Mouse (Mus musculus) midbrain, embryonic 10.5 days (tissue): Measurements from ENCODE around the gene Tmem106a. TPM values are rescaled to one million over a fixed set of nuclear protein-coding genes. Genes with fewer than 3 reads are reported as not detected.
"Not testable (repeated sequence)": the region's sequence is repeated elsewhere in the genome, so short reads cannot be mapped to it uniquely, and the experiment has no call there.

ENCODE experiments used
- DNase-seq: peaks from one replicate; pipeline ENCODE4 v3.0.0-alpha.2; 2017; ENCODE audit warnings: low spot score
- H3K27ac ChIP-seq: fragments of 300-500 bp; sonication (generic); replicated peaks from 2 replicates; pipeline ENCODE4 v1.5.1; 2016; ENCODE audit warnings: mild to moderate bottlenecking
- H3K27me3 ChIP-seq: fragments of 300-500 bp; sonication (generic); 2 replicates; pipeline ENCODE4 v1.6.1; 2016; ENCODE audit warnings: low read depth, mild to moderate bottlenecking; ENCODE audit not compliant: poor library complexity, severe bottlenecking
- H3K36me3 ChIP-seq: fragments of 300-500 bp; sonication (generic); 2 replicates; pipeline ENCODE4 v1.6.1; 2016; ENCODE audit warnings: mild to moderate bottlenecking, moderate library complexity
- H3K4me1 ChIP-seq: fragments of 300-500 bp; sonication (generic); 2 replicates; pipeline ENCODE4 v1.6.1; 2016
- H3K4me3 ChIP-seq: fragments of 300-500 bp; sonication (generic); 2 replicates; pipeline ENCODE4 v1.5.1; 2016; ENCODE audit warnings: mild to moderate bottlenecking, moderate library complexity
- H3K9me3 ChIP-seq: fragments of 300-500 bp; sonication (generic); replicated peaks from 2 replicates; pipeline ENCODE4 v1.6.1; 2016; ENCODE audit warnings: mild to moderate bottlenecking
- WGBS: fragments of 180-500 bp; shearing (Covaris S2); methylation state at CpG from one replicate; pipeline ENCODE4 v1.1.7; 2016; 5-methylcytosine and 5-hydroxymethylcytosine counted together
- polyA plus RNA-seq: library from polyadenylated mRNA; unstranded; fragments of >200 nt; fragmentation: Nextera tagmentation; extraction: Ambion mirVana; gene quantifications from 2 replicates; pipeline ENCODE4 v1.2.1, GENCODE M21; 2016

The Tmem106a gene
- polyA plus RNA-seq, 1 experiment from 2014 or later: 2.0 TPM

GRCm38 (mm10) chr11:101607134-101607533, 25.1 kb downstream of the Tmem106a start:
- not testable (repeated sequence) for H3K27me3 ChIP-seq, H3K9me3 ChIP-seq, H3K36me3 ChIP-seq, H3K4me3 ChIP-seq, DNase-seq, H3K27ac ChIP-seq
- 89% methylated on average over 4 of the region's 4 CpGs for WGBS
- H3K4me1 ChIP-seq: peaks cover 11% of the 10 kb centered on the region

GRCm38 (mm10) chr11:101610445-101610844, 28.4 kb downstream of the Tmem106a start:
- DNase-seq: no peak
- Histone ChIP-seq H3K4me1 (peaks cover 25% of the 10 kb centered on the region), H3K4me3 (no peak overlapping the region), H3K36me3 (no peaks in the 10 kb centered on the region), H3K27ac (no peak overlapping the region), H3K9me3 (no peaks in the 10 kb centered on the region), H3K27me3 (no peaks in the 10 kb centered on the region)
- WGBS: 44% methylated on average over 11 of the region's 11 CpGs

GRCm38 (mm10) chr11:101613596-101613995, 31.6 kb downstream of the Tmem106a start:
- H3K4me3 ChIP-seq: no peak overlapping the region
- H3K27me3 ChIP-seq: no peaks in the 10 kb centered on the region
- no peak for DNase-seq
- 78% methylated on average over 6 of the region's 6 CpGs for WGBS
- H3K9me3 ChIP-seq: no peaks in the 10 kb centered on the region
- H3K27ac ChIP-seq: no peak overlapping the region
- H3K4me1 ChIP-seq: peaks cover 45% of the 10 kb centered on the region
- H3K36me3 ChIP-seq: no peaks in the 10 kb centered on the region

- WGBS: 71% methylated on average over 4 of the region's 4 CpGs
- Histone ChIP-seq H3K4me1 (peaks cover 47% of the 10 kb centered on the region), H3K36me3 (no peaks in the 10 kb centered on the region), H3K27ac (0 out of 2 replicates have a peak overlapping the region, but pooled peaks have one; percentile 6), H3K4me3 (no peak overlapping the region), H3K27me3 (no peaks in the 10 kb centered on the region), H3K9me3 (no peaks in the 10 kb centered on the region)
- DNase-seq: no peak
Measured at GRCm38 (mm10) chr11:101614116-101614515, 32.1 kb downstream of the Tmem106a start.

- DNase-seq: no peak
Measured at GRCm38 (mm10) chr11:101615380-101615779, 33.3 kb downstream of the Tmem106a start.

GRCm38 (mm10) chr11:101616104-101616503, 34.1 kb downstream of the Tmem106a start:
- no peak for DNase-seq
- Histone ChIP-seq H3K4me1 (peaks cover 42% of the 10 kb centered on the region), H3K27me3 (no peaks in the 10 kb centered on the region), H3K9me3 (no peaks in the 10 kb centered on the region), H3K36me3 (no peaks in the 10 kb centered on the region), H3K4me3 (no peak overlapping the region), H3K27ac (no peak overlapping the region)
- 94% methylated on average over 8 of the region's 8 CpGs for WGBS

More at GRCm38 (mm10) chr11:101615380-101615779, 33.3 kb downstream of the Tmem106a start:
- Histone ChIP-seq H3K27ac (no peak overlapping the region), H3K4me1 (peaks cover 46% of the 10 kb centered on the region), H3K4me3 (no peak overlapping the region), H3K27me3 (no peaks in the 10 kb centered on the region), H3K36me3 (no peaks in the 10 kb centered on the region), H3K9me3 (no peaks in the 10 kb centered on the region)
- WGBS: 86% methylated on average over 6 of the region's 6 CpGs

GRCm38 (mm10) chr11:101616948-101617767, 35.1 kb downstream of the Tmem106a start:
- no peaks in the 10 kb centered on the region for H3K36me3 ChIP-seq
- no peaks in the 10 kb centered on the region for H3K27me3 ChIP-seq
- DNase-seq: peak; percentile 19
- peak overlapping the region; percentile 85 for H3K27ac ChIP-seq
- WGBS: 14% methylated on average over 18 of the region's 18 CpGs
- H3K9me3 ChIP-seq: no peaks in the 10 kb centered on the region
- peak overlapping the region; percentile 43 for H3K4me3 ChIP-seq
- peaks cover 42% of the 10 kb centered on the region for H3K4me1 ChIP-seq

GRCm38 (mm10) chr11:101617849-101618248, 35.8 kb downstream of the Tmem106a start:
- DNase-seq: peak; percentile 87
- peak overlapping the region; percentile 43 for H3K4me3 ChIP-seq

GRCm38 (mm10) chr11:101618596-101618995, 36.6 kb downstream of the Tmem106a start:
- peak overlapping the region; percentile 43 for H3K4me3 ChIP-seq
- no peaks in the 10 kb centered on the region for H3K9me3 ChIP-seq
- H3K36me3 ChIP-seq: no peaks in the 10 kb centered on the region
- no peaks in the 10 kb centered on the region for H3K27me3 ChIP-seq
- WGBS: 83% methylated on average over 3 of the region's 3 CpGs
- H3K4me1 ChIP-seq: peaks cover 38% of the 10 kb centered on the region
- no peak for DNase-seq
- H3K27ac ChIP-seq: peak overlapping the region; percentile 85

More at GRCm38 (mm10) chr11:101617849-101618248, 35.8 kb downstream of the Tmem106a start:
- H3K27ac ChIP-seq: peak overlapping the region; percentile 85
- peaks cover 42% of the 10 kb centered on the region for H3K4me1 ChIP-seq
- no peaks in the 10 kb centered on the region for H3K27me3 ChIP-seq
- H3K9me3 ChIP-seq: no peaks in the 10 kb centered on the region
- WGBS: 4% methylated on average over 8 of the region's 8 CpGs
- H3K36me3 ChIP-seq: no peaks in the 10 kb centered on the region

- peaks cover 23% of the 10 kb centered on the region for H3K4me1 ChIP-seq
- not testable (repeated sequence) for H3K27me3 ChIP-seq, H3K9me3 ChIP-seq, H3K36me3 ChIP-seq, H3K27ac ChIP-seq, H3K4me3 ChIP-seq, DNase-seq
- 89% methylated on average over 11 of the region's 11 CpGs for WGBS
Measured at GRCm38 (mm10) chr11:101620022-101620655, 38.1 kb downstream of the Tmem106a start.

- H3K27me3 ChIP-seq: no peaks in the 10 kb centered on the region
- DNase-seq: no peak
- peak overlapping the region; percentile 98 for H3K27ac ChIP-seq
- H3K4me3 ChIP-seq: peak overlapping the region; percentile 55
- peaks cover 21% of the 10 kb centered on the region for H3K4me1 ChIP-seq
- no peaks in the 10 kb centered on the region for H3K9me3 ChIP-seq
- H3K36me3 ChIP-seq: 0 out of 2 replicates have a peak, but pooled peaks cover 7% of the 10 kb centered on the region
- WGBS: 4% methylated on average over 8 of the region's 8 CpGs
Measured at GRCm38 (mm10) chr11:101626649-101626994, 44.6 kb downstream of the Tmem106a start.

GRCm38 (mm10) chr11:101626995-101627856, 45.2 kb downstream of the Tmem106a start, which contains the start of gene Rdm1:
Gene Rdm1, plus strand, starts transcription at chr11:101627195.
- no peaks in the 10 kb centered on the region for H3K9me3 ChIP-seq
- peak; percentile 90 for DNase-seq
- under 1% methylated on average over 34 of the region's 34 CpGs for WGBS
- no peaks in the 10 kb centered on the region for H3K27me3 ChIP-seq
- peak within 1 kb of the TSS; percentile 70 for H3K4me3 ChIP-seq
- peak within 1 kb of the TSS; percentile 98 for H3K27ac ChIP-seq
- 0 out of 2 replicates have a peak, but pooled peaks cover 7% of the 10 kb centered on the region for H3K36me3 ChIP-seq
- peaks cover 21% of the 10 kb centered on the region for H3K4me1 ChIP-seq
